Comparison of ENCODE assay signal across 8 mouse cellular contexts in the genomic region with DNA sequence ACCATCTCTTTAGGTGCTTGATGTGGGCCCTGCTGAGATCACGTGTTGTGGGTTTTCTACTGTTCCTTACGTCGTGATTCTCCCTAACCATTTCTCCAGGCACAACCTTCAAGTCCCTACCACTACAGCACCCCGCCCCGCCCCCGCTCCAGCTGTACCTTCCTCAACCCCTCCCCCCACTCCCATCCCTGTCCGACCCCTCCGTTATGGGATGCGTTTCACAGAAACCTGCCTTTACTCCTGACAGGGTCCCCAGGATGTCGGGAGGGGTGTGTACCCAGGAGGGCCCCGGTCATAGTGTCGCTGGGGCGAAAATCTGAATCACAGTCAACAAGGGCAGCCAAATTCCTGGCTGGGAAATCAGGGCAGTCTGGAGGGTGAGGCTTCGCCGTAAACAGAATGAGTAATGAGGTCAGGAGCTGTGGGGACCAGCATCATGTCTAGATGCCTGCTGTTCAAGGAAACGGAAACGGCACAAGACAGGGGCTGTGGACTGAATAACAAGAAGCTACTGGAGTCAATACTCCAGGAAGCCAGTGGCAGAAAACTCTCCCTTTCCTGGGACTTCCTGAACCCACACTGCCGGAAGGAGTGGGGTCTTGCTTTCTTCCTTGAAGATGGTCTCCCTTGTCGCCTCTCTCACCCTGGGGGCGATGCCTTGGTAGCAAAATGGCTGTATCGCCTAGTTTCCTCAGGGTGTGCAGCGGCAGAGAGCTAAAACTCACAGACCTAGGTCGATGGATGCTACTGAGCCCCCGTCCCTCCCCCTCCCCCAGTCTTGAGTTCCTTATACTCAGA. TPM values are rescaled to one million over a fixed set of nuclear protein-coding genes. Genes with fewer than 3 reads are reported as not detected.
DNase-seq lines count a peak whose midpoint lies in the region; ATAC-seq and TF ChIP-seq lines count a peak whose summit lies in the region.

No protein-coding gene starts in this region.

- no peak for TF ChIP-seq POLR2A in small intestine, adult 2 months (IDR thresholded peaks at IDR 0.05; ENCODE audit: low read depth, low read length)

- no peak for TF ChIP-seq CTCF in small intestine, adult 2 months (IDR thresholded peaks at IDR 0.05; ENCODE audit: extremely low read depth, insufficient read length, insufficient replicate concordance, low read depth, low read length)

- peak; percentile 25; the same call in 1 of the 2 replicates for ATAC-seq in common myeloid progenitor, adult 5-6 weeks (replicated peaks; ENCODE audit: low read depth, poor library complexity, severe bottlenecking)
- ATAC-seq in lung, embryonic 15.5 days (ENCODE audit: borderline replicate concordance, extremely low read depth, low FRiP score, low TSS enrichment), result peak; percentile 23; the same call in 1 of the 2 replicates

- no peaks in the 10 kb centered on the region for H3K36me3 ChIP-seq in heart, embryonic 10.5 days
- H3K36me3 ChIP-seq in lung, embryonic 15.5 days, result no peaks in the 10 kb centered on the region
- H3K36me3 ChIP-seq in small intestine, adult 2 months (ENCODE audit: control insufficient read depth, insufficient read depth, low read length), result no peaks in the 10 kb centered on the region

- no peaks in the 10 kb centered on the region for H3K9me3 ChIP-seq in heart, embryonic 10.5 days
- no peaks in the 10 kb centered on the region for H3K9me3 ChIP-seq in lung, embryonic 15.5 days

- 3% methylated on average over 24 of the region's 24 CpGs for WGBS in heart, embryonic 10.5 days
- WGBS in lung, embryonic 15.5 days, result 8% methylated on average over 24 of the region's 24 CpGs
- 26% methylated on average over 24 of the region's 24 CpGs for WGBS in small intestine, adult 2 months

- peaks cover 79% of the 10 kb centered on the region for H3K4me1 ChIP-seq in heart, embryonic 10.5 days
- peaks cover 55% of the 10 kb centered on the region for H3K4me1 ChIP-seq in lung, embryonic 15.5 days
- H3K4me1 ChIP-seq in small intestine, adult 2 months (ENCODE audit: control insufficient read depth, insufficient read depth, insufficient read length, low read length), result peaks cover 7% of the 10 kb centered on the region; the same call in 1 of the 2 replicates

- no peaks in the 10 kb centered on the region for H3K27me3 ChIP-seq in heart, embryonic 10.5 days (ENCODE audit: insufficient read depth, poor library complexity, severe bottlenecking)
- no peaks in the 10 kb centered on the region for H3K27me3 ChIP-seq in lung, embryonic 15.5 days
- no peaks in the 10 kb centered on the region for H3K27me3 ChIP-seq in small intestine, adult 2 months (ENCODE audit: control insufficient read depth, insufficient read depth, low read length)

- H3K9ac ChIP-seq in lung, embryonic 15.5 days, result peak overlapping the region; percentile 20; the same call in 1 of the 2 replicates

- DNase-seq in urinary bladder, postnatal 14 days (ENCODE audit: low spot score), result peak; percentile 75
- no peak for DNase-seq in urinary bladder, adult 2 months (ENCODE audit: low spot score)
- no peak for DNase-seq in heart, embryonic 10.5 days (ENCODE audit: low spot score)
- DNase-seq in kidney, adult 8-10 months, result peak; percentile 59 to 72
- no peak for DNase-seq in thymus, postnatal 36 days

- peak overlapping the region; percentile 50 for H3K4me3 ChIP-seq in heart, embryonic 10.5 days
- H3K4me3 ChIP-seq in lung, embryonic 15.5 days, result peak overlapping the region; percentile 17
- H3K4me3 ChIP-seq in small intestine, adult 2 months (ENCODE audit: low read depth, low read length), result 0 out of 2 replicates have a peak overlapping the region, but pooled peaks have one; percentile 6

- H3K4me2 ChIP-seq in lung, embryonic 15.5 days, result peak overlapping the region; percentile 52

- peak overlapping the region; percentile 94 for H3K27ac ChIP-seq in heart, embryonic 10.5 days
- peak overlapping the region; percentile 87 for H3K27ac ChIP-seq in lung, embryonic 15.5 days
- H3K27ac ChIP-seq in small intestine, adult 2 months (ENCODE audit: insufficient read depth, low read depth, low read length), result peak overlapping the region; percentile 54; the same call in 1 of the 2 replicates

RNA-seq across cellular contexts. Expression of gene Pim1, which starts 31.0 kb away (rescaled TPM):
- 21.2 and 24.4 TPM in 2 replicates for polyA plus RNA-seq in urinary bladder, adult 2 months (2012; rRNA removed)
- total RNA-seq in common myeloid progenitor, adult 5-6 weeks (2017), result 205 and 249 TPM in 2 replicates
- polyA plus RNA-seq in heart, embryonic 10.5 days (2016; fragmentation: Nextera tagmentation; extraction: Ambion mirVana), result 28.7 and 31.4 TPM in 2 replicates
- polyA plus RNA-seq in lung, embryonic 15.5 days (2015; fragmentation: Nextera tagmentation; extraction: Ambion mirVana), result 16.3 and 17.2 TPM in 2 replicates
- 38.9 and 160 TPM in 2 replicates for polyA plus RNA-seq in small intestine, adult 2 months (2012; rRNA removed)

Comparison
In these comparisons a context has a peak if more than half of its experiments do, and no peak if none do; other contexts are left out.
1. DNase-seq: peak in urinary bladder, postnatal 14 days (single experiment) and kidney, adult 8-10 months (2 of 2); none in urinary bladder, adult 2 months (single experiment), heart, embryonic 10.5 days (single experiment) and thymus, postnatal 36 days (0 of 2).
2. Peak in every context shown above with its lines, with median percentiles within 50 percentile points of each other: H3K27ac ChIP-seq and H3K4me3 ChIP-seq.